Mouse (Mus musculus): ENCODE measurements around the gene Ap4e1.
"Not testable (repeated sequence)": the region's sequence is repeated elsewhere in the genome, so short reads cannot be mapped to it uniquely, and the experiment has no call there.

The Ap4e1 gene

DNA sequence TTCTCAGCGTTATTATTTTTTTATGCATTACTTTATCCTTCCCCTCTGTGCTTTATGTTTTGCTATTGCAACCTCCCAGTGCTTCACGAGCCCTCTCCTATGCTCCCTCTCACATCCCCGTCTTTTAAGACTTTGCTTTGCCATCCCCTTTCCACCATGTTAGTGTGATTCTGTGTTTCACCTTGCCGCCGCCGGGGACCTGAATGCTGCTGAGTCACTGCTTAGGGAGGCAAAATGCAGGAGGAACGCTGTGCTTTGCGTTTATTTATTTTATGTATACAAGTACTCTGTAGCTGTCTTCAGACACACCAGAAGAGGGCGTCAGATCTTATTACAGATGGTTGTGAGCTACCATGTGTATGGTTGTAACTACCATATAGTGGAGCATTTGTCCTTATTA, 69.1 kb downstream of the Ap4e1 start:
- DNase-seq (ENCODE audit: low spot score in 2 of 2), result no peak

GRCm38 (mm10) chr2:127079066-127079465, 70.5 kb downstream of the Ap4e1 start:
- DNase-seq (ENCODE audit: low spot score in 2 of 2), result not testable (repeated sequence)

DNA sequence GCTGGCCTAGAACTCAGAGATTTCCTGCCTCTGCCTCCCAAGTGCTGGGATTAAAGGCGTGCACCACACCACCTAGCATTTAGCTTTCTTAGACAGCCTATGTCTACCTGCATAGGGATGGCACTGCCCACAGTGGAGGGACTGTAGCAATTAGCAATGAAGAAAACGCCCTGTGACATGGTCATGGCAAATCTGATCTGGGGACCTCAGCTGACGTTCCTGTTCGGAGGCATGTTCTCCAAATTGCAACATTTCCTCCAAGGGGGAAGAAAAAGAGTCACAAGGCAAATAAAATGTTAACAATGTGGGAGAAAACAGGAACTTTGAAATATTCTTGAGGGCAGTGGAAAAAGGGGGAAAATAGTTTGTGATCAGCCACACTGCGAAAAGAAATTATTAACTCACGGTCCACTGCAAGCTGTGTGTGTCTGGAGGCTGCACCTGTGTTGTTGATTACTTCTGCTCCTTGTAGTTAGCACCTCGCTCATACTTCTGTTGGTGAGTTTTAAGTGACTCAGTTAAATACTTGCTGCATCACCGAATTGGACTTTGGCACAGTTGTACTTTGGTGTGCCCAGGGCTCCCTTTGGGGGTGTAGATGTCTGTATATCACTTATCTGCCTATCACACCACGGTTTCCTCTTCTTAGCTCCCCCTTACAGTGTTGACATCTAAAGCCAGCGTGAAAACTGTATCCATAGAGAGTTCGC, 71.5 kb downstream of the Ap4e1 start:
- no peak for DNase-seq (ENCODE audit: low spot score in 2 of 2)

- no peak for DNase-seq (ENCODE audit: low spot score in 2 of 2)
These were observed 72.2 kb downstream of the Ap4e1 start for GRCm38 (mm10) chr2:127080591-127081218.

- DNase-seq (ENCODE audit: low spot score in 2 of 2), result no peak
These were observed 77.7 kb downstream of the Ap4e1 start for GRCm38 (mm10) chr2:127086235-127086634.

DNA sequence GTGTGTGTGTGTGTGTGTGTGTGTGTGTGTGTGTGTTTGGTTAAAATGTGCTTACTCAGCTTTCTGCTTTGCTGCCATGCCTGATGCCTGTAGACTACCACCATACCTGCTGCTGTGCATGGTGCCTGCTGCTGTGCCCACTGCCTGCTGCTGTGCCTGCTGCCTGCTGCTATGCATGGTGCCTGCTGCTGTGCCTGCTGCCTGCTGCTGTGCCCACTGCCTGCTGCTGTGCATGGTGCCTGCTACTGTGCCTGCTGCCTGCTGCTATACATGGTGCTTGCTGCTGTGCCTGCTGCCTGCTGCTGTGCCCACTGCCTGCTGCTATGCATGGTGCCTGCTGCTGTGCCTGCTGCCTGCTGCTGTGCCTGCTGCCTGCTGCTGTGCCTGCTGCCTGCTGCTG, 81.6 kb downstream of the Ap4e1 start:
- not testable (repeated sequence) for DNase-seq (ENCODE audit: low spot score in 2 of 2)

GRCm38 (mm10) chr2:127092000-127092399, 83.5 kb downstream of the Ap4e1 start:
- no peak for DNase-seq (ENCODE audit: low spot score in 2 of 2)

GRCm38 (mm10) chr2:127108986-127109385, 100.5 kb downstream of the Ap4e1 start:
- no peak for DNase-seq (ENCODE audit: low spot score in 2 of 2)
